Mouse (Mus musculus) limb, embryonic 10.5 days (tissue): ENCODE measurements at regions not wholly inside any gene's neighbourhood (a gene's known extent, or its start where the extent isn't known, plus 50 kb on each side); places are given as distances from the start of the nearest gene placed in this dataset.

Experiments
- DNase-seq: peaks from one replicate; pipeline ENCODE4 v3.0.0-alpha.2; 2017; ENCODE audit warnings: low spot score
- H3K27ac ChIP-seq: fragments of 300-500 bp; sonication (generic); 2 replicates; pipeline ENCODE4 v1.5.1; 2016; ENCODE audit warnings: mild to moderate bottlenecking
- H3K27me3 ChIP-seq: fragments of 300-500 bp; sonication (generic); 2 replicates; pipeline ENCODE4 v1.6.1; 2016; ENCODE audit warnings: low read depth, mild to moderate bottlenecking; ENCODE audit not compliant: poor library complexity, severe bottlenecking
- H3K36me3 ChIP-seq: fragments of 300-500 bp; sonication (generic); 2 replicates; pipeline ENCODE4 v1.6.1; 2016; ENCODE audit warnings: mild to moderate bottlenecking, moderate library complexity
- H3K4me1 ChIP-seq: fragments of 300-500 bp; sonication (generic); 2 replicates; pipeline ENCODE4 v1.6.1; 2016
- H3K4me3 ChIP-seq: fragments of 300-500 bp; sonication (generic); 2 replicates; pipeline ENCODE4 v1.5.1; 2016; ENCODE audit warnings: mild to moderate bottlenecking, moderate library complexity
- H3K9me3 ChIP-seq: fragments of 300-500 bp; sonication (generic); replicated peaks from 2 replicates; pipeline ENCODE4 v1.6.1; 2016; ENCODE audit warnings: mild to moderate bottlenecking
- WGBS: fragments of 180-500 bp; shearing (Covaris S2); methylation state at CpG from one replicate; pipeline ENCODE4 v1.1.7; 2016; 5-methylcytosine and 5-hydroxymethylcytosine counted together

DNA sequence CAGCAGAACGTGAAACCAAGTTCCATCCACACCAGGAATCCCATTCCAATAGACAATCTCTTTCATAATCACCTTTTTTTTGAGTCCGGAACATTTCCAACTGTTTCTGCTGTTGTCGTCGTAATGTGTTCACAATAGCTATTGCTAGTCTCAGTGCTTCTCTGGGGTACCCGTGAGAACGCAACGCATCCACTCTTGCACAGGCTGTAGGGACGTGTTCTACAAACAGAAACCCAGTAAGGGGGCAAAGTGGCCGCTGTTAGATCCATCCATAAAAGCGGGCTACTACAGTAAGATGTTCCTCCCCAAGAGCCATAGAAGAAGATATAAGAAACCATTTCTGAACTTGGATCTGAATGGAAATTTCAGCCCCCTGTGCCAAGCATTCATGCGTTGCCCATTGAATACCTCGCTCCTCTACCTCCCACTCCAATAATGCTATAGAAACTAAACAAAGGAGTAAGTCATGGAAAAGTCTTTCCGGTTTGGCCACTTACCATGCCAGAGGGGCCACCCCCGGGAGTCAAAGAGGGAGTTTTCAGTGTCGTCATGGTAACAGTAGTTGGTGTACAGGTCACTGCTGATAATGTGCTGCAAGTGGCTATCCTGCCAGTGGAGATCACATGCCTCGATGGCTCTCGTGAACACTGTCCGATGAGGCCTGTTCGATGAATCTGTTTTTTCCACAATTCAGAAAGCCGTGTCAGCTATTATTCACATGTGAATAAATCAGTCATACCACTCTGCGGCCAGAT lies 300.6 kb upstream of the Smim15 start:
- Histone ChIP-seq H3K9me3 (no peaks in the 10 kb centered on the region), H3K4me1 (no peaks in the 10 kb centered on the region), H3K36me3 (peaks cover 72% of the 10 kb centered on the region), H3K27me3 (no peaks in the 10 kb centered on the region), H3K4me3 (no peak overlapping the region), H3K27ac (no peak overlapping the region)
- WGBS = 94% methylated on average over 21 of the region's 21 CpGs
- no peak for DNase-seq

DNA sequence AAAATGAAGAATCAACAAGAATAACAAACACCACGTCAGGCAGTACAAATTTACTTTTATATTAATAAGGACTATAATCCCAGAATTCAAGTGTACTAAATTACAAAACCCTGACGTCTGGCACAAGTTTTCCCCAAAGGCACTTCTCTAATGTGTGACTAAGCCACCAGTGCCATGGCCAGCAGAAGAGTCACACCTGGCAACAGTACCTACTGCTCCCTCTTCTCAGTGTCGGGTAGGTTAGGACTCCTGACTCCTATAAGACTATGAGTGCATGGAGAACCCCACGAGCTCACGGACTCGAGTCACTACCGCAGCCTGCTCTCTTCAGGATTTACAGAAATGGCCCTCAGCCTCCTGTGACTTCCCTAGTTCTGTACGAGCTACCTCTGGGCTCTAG lies 307.7 kb upstream of the Smim15 start:
- DNase-seq = no peak
- H3K4me1 ChIP-seq = no peaks in the 10 kb centered on the region
- H3K27me3 ChIP-seq = no peaks in the 10 kb centered on the region
- no peak overlapping the region for H3K27ac ChIP-seq
- WGBS = 90% methylated on average over 8 of the region's 8 CpGs
- H3K4me3 ChIP-seq = no peak overlapping the region
- H3K9me3 ChIP-seq = no peaks in the 10 kb centered on the region
- H3K36me3 ChIP-seq = peaks cover 56% of the 10 kb centered on the region

DNA sequence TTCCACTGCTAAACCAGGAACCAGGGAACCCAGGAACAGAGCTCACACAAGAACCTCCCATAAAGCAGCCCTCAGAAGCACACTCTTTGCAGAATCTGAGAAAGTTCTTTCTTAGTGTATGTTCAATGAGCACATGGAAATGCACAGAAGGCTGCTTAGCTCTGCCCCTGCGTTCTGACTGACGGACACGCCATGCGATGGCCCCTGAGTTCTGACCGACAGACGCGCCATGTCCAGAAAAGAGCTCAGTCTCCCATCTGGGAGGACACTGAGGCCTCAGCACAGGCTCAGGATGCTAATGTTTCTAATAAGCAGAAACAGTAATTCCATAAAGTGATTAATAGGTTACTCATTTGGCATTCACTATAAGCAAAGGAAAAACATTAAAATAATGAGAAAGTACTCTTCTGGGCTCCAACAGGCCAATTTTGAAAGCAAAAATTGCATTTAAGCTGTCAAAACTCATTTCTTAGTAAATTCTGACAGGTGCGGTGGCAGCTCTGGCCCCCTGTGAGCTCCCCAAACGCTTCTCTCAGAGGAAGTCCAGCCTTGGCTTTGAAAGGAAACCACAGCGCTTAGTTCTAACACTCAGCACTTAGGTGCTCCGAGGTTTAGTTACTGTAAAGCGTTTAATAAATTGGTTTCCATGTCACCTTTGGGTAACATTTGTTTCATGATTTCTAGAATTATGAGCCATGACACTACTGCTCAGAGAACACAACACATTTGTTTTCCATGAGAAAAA lies 309.9 kb upstream of the Smim15 start:
- Histone ChIP-seq H3K9me3 (no peaks in the 10 kb centered on the region), H3K36me3 (peaks cover 59% of the 10 kb centered on the region), H3K4me1 (no peaks in the 10 kb centered on the region), H3K27me3 (no peaks in the 10 kb centered on the region), H3K4me3 (no peak overlapping the region), H3K27ac (no peak overlapping the region)
- WGBS = 97% methylated on average over 12 of the region's 12 CpGs
- no peak for DNase-seq

DNA sequence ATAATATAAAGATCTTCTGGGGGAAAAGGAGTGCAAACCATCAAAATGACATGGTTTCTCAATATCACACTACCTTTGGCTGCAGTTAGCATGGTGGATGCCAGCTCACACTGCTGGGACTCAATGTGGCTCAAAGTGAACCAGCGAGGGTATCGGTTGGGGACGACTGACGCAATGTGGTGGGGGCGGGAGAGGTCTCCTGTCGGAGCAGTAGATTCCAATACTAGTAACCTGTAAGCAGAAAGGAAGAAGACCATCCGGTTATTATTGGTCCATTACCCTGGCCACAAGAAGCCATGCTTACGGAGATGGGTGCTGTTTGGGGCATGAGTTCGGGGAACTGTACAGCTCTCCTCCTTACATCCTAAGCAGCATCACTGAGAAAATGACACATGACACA lies 313.3 kb upstream of the Smim15 start:
- no peaks in the 10 kb centered on the region for H3K9me3 ChIP-seq
- H3K27me3 ChIP-seq = no peaks in the 10 kb centered on the region
- H3K27ac ChIP-seq = no peak overlapping the region
- H3K4me1 ChIP-seq = no peaks in the 10 kb centered on the region
- WGBS = 93% methylated on average over 9 of the region's 9 CpGs
- no peak for DNase-seq
- peaks cover 72% of the 10 kb centered on the region for H3K36me3 ChIP-seq
- H3K4me3 ChIP-seq = no peak overlapping the region

DNA sequence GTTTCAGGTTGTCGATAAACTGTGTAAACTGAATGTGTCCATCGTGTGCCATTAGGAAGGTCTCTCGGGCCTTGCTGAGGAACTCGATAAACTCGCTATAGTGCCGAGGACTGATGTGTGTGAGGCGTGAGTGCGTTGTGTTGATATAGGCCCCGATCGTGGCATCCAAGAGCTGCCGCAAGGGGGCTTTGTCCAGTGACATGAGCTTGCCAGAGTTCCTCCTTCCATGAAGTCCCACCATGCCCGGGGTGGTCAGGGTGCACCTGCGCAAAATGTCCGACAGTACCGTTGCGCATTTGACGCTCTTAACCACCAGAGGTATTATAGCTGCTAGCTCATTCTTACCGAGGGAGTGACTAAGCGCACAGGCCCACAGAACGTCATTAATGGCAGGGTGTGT lies 317.8 kb upstream of the Smim15 start:
- Histone ChIP-seq H3K36me3 (peaks cover 61% of the 10 kb centered on the region), H3K27me3 (no peaks in the 10 kb centered on the region), H3K9me3 (no peaks in the 10 kb centered on the region), H3K4me1 (no peaks in the 10 kb centered on the region), H3K27ac (no peak overlapping the region), H3K4me3 (no peak overlapping the region)
- no peak for DNase-seq
- WGBS = 97% methylated on average over 20 of the region's 20 CpGs

DNA sequence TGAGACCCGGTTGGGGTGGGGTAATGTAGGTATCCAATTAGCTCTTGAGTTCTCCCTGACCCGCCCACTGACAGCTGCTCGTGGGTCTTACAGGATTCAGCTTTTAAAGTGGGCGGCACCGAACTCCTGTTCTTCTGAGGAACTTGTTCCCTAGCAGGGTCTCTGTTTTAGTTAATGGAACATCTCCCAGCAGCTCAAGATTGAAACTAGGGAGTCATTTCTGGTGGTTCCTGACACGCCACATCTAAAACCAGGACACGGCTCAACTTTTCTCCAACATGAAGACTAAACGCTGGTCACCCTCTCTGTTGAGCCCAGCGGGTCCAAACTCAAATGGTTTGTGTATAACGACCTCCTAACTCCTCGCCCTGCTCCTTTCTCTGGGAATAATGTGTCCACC lies 322.3 kb upstream of the Smim15 start:
- peaks cover 19% of the 10 kb centered on the region for H3K36me3 ChIP-seq
- H3K4me3 ChIP-seq = no peak overlapping the region
- no peaks in the 10 kb centered on the region for H3K4me1 ChIP-seq
- H3K27me3 ChIP-seq = no peaks in the 10 kb centered on the region
- DNase-seq = no peak
- no peak overlapping the region for H3K27ac ChIP-seq
- no peaks in the 10 kb centered on the region for H3K9me3 ChIP-seq
- WGBS = 83% methylated on average over 11 of the region's 11 CpGs

DNA sequence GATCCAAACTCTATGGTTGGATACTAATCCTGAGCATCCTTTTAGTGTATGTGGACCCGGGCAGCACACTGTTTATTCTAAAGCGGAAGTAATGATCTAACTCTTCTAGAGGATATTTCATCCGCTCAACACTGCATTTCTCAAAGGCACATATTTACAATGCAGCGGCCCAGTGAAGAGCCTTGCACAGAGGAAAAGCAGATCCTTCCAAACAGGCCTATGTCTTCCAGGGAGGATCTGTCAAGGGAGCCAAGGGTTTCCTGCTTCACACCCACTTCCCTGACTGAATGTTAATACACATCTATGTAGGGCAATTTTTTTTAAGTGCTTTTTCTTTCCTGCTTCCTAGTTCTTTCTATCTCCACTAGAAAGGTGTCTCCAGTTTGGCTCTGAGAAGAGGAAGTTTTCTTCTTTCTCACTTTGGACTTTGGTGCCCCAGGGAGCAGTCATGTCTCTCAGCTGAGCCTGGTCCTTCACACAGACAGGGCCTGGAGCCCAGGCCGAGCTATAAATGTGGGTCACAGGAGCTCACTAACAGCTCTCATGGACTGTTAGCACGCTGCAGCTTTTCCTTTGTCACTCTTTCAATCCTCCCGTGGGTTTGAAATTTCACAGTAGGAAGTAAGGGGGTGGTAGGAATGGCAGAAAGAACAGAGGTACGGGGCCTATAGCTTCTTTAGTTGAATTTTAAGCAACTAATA lies 323.2 kb upstream of the Smim15 start:
- WGBS = 81% methylated on average over 8 of the region's 8 CpGs
- H3K36me3 ChIP-seq = peaks cover 10% of the 10 kb centered on the region
- no peaks in the 10 kb centered on the region for H3K4me1 ChIP-seq
- H3K9me3 ChIP-seq = no peaks in the 10 kb centered on the region
- no peak overlapping the region for H3K4me3 ChIP-seq
- H3K27ac ChIP-seq = no peak overlapping the region
- DNase-seq = no peak
- no peaks in the 10 kb centered on the region for H3K27me3 ChIP-seq

DNA sequence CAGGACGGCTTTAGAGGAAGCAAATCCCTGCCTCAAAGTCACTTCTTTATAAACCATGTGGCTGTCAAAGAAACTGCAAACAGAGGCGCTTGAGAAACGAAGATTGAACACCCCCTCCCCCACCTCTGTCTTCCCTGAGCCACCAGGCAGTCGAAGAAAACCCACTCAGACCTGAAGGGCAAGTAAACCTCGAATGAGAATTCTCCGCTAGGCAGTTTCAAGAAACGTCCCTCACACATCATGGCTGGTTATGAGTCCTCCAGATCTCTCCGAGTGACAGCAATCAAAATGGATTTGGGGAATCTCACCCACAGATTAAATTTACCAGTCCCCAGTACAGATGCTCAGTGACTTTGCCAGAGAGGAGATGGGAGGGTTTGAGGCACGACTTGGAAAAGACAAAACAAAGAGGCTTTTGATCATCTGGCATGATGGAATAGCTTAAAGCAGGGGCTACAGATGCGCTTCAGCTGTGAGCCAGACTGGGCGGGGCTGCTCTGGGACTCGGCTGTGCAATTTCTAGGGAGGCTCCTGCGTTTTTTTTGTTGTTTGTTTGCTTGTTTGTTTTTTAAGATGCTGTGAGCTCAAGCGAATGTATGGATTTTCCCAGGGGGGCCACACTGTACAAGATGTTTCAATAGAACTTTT lies 325.1 kb upstream of the Smim15 start:
- no peaks in the 10 kb centered on the region for H3K4me1 ChIP-seq

DNA sequence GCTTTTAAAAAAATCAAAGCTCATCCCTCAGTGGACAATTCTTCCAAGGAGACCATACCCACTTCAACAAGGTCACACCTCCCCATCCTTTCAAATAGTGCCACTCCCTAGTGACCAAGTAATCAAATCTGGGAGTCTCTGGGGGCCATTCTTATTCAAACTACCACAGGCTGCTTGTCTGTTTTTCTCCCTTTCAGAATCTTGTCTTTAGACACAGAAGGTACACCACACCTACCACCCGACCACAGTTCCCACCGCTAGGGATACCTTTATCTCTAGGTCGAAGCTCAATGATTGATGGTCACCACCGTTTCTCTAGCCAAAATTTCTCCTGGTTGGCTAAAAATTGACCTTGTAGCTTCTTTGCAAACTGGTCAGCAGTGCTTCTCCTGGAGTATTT lies 328.6 kb upstream of the Smim15 start:
- no peaks in the 10 kb centered on the region for H3K4me1 ChIP-seq
- no peak overlapping the region for H3K4me3 ChIP-seq
- no peaks in the 10 kb centered on the region for H3K36me3 ChIP-seq
- H3K27ac ChIP-seq = no peak overlapping the region
- no peak for DNase-seq
- no peaks in the 10 kb centered on the region for H3K9me3 ChIP-seq
- WGBS = 93% methylated on average over 4 of the region's 4 CpGs
- no peaks in the 10 kb centered on the region for H3K27me3 ChIP-seq

More for the DNA sequence above, 325.1 kb upstream of the Smim15 start:
- H3K27me3 ChIP-seq = no peaks in the 10 kb centered on the region
- H3K27ac ChIP-seq = no peak overlapping the region
- 55% methylated on average over 14 of the region's 14 CpGs for WGBS
- H3K4me3 ChIP-seq = no peak overlapping the region
- DNase-seq = no peak
- H3K36me3 ChIP-seq = 0 out of 2 replicates have a peak, but pooled peaks cover under 1% of the 10 kb centered on the region
- H3K9me3 ChIP-seq = no peaks in the 10 kb centered on the region

DNA sequence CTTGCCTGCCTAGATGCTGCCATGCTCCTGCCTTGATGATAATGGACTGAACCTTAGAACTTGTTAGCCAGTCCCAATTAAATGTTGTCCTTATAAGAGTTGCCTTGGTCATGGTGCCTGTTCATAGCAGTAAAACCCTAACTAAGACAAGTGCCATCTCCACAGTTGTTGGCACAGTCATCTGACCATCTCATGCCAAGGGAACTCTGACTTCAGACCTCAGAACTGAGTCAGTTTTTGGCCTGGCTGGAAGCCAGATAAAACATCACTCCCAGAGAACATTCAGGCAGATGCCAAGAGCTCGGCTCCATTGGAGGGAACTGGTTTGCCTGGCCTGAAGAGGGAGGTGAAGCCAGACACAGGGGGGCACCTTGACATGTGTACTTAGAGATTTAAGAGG lies 330.2 kb upstream of the Smim15 start:
- Histone ChIP-seq H3K4me3 (no peak overlapping the region), H3K36me3 (no peaks in the 10 kb centered on the region), H3K27me3 (no peaks in the 10 kb centered on the region), H3K4me1 (no peaks in the 10 kb centered on the region), H3K27ac (no peak overlapping the region), H3K9me3 (no peaks in the 10 kb centered on the region)
- WGBS = 92% methylated on average over 1 of the region's 1 CpGs
- no peak for DNase-seq

DNA sequence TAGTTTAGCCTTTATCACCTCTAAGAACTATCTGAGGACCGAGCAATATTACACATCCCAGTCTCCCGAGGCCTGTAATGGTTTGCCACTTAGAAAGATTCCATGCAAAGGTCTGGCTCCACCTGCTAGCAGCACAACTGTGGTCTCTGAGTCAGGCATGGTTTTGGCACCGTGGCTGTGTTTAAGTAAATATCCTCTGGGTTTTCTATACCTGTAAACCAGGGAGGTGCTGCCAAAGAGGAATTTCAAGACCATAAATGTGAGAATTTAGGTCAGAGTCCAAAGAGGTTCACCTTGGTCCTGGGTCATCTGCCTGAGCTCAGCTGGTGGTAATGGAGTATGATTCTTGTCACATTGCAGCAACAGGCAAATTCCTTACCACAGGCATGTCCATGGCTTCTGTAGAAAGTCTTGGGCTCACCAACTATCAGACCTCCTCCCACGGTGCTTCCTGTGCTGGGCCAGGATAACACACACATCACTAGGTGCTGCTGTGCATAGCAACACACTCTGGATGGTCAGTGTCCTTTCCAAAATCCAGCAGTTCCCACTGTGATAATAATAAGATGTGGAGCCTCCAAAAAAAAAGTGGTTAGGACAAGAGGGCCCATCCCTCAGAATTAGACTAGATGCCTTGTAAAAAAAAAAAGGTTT lies 332.8 kb upstream of the Smim15 start:
- Histone ChIP-seq H3K9me3 (no peaks in the 10 kb centered on the region), H3K27ac (no peak overlapping the region), H3K4me1 (no peaks in the 10 kb centered on the region), H3K36me3 (no peaks in the 10 kb centered on the region), H3K4me3 (no peak overlapping the region), H3K27me3 (no peaks in the 10 kb centered on the region)
- 85% methylated on average over 4 of the region's 4 CpGs for WGBS
- no peak for DNase-seq

DNA sequence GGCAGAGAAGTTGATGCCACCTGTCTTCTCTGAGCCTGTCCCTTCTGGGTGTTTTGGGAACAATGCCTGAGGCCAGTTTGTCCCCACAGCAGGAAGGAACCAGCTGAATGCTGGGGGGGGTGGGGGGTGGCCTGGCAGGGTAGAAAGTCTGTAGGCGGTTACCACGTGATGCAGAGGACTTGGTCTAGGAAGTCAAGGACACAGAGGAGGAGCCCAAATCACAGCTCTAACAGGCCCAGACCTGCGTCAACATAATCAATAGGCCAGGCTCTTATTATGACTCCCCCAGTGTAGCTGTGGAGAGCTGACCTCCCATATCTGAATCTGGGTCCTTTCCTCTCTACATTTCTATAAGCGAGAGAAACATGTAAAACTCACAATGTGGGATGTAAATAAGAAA lies 333.9 kb upstream of the Smim15 start:
- Histone ChIP-seq H3K4me1 (no peaks in the 10 kb centered on the region), H3K4me3 (no peak overlapping the region), H3K9me3 (no peaks in the 10 kb centered on the region), H3K36me3 (no peaks in the 10 kb centered on the region), H3K27me3 (no peaks in the 10 kb centered on the region), H3K27ac (no peak overlapping the region)
- no peak for DNase-seq
- WGBS = 83% methylated on average over 4 of the region's 4 CpGs
